Mouse (Mus musculus): ENCODE data around the gene Stmn3.

GRCm38 (mm10) chr2:181313344-181314079 lies 788 bp downstream of the Stmn3 start:
- TF ChIP-seq CTCF (IDR thresholded peaks at IDR 0.05; ENCODE audit: low read depth) (no peak), EP300 (IDR thresholded peaks at IDR 0.05; ENCODE audit: low read depth) (no peak)
